Mouse (Mus musculus): ENCODE data around the gene Umodl1. TPM values are rescaled to one million over a fixed set of nuclear protein-coding genes. Genes with fewer than 3 reads are reported as not detected.

The Umodl1 gene
- total RNA-seq, 2 experiments from 2014 or later, result 0.08 to 0.09 TPM

DNA sequence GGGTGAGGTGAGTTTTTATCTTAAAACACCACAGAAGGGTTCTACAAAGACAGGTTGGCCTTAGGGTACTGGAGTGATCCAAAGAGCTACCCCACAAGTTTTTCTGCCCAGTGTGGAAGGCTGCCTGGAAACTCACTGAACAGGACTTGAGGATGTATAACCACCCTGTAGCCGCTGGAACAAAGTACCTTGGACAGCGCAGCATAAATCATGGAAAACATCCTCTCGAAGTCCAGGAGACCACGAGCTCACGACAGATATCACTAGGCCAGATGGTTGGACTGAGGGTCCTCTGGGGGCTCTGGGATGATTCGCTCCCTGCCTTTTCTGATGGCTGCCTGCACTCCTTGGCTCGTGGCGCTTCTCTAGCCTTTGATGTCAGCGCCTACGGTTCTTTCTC, 24.1 kb downstream of the Umodl1 start:
- DNase-seq (ENCODE audit: extremely low spot score in 1 of 2, low spot score in 2 of 2), result no peak
- intact Hi-C loops (cut with DNase I), result no loop called here

DNA sequence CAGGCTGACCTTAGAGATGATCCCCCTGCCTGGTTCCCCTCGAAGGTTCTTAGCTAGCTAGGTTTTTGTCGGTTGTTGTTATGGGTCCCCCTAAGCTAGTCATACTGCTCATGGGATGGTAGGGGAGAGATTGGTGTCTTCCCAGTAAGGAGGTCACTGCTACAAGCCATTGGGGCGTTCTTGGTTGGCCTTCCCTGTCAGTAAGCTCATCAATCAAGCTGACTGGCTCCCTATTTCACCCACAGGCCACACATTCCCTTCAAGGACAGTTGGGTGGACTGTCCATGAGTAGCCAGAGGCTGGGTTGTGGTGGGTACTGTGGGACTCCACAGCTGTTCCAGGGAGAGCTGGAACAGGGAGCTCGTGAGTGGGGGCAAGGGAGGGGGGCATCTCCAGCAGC, 29.1 kb downstream of the Umodl1 start:
- intact Hi-C loops (cut with DNase I), result no loop called here
- no peak for DNase-seq (ENCODE audit: extremely low spot score in 1 of 2, low spot score in 2 of 2)

DNA sequence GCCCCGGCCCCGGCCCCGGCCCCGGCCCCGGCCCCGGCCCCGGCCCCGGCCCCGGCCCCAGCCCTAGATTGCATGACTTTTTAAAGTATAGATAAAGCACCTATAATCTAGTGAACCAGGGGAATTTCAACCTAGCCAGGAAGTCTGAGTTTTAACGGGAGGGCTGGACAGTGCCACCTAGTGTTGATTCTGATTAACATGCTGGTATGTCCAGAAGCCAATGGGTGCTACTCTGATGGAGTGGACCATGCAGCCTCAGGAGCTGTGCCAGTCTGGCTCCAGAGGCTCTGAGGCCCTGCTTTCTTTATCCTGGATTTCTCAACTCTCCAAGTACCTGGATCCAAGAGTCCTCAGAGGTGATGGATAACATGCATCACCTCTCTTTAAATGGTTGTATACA, 35.8 kb downstream of the Umodl1 start:
- DNase-seq (ENCODE audit: extremely low spot score in 1 of 2, low spot score in 2 of 2), result no peak
- intact Hi-C loops (cut with DNase I), result no loop called here

DNA sequence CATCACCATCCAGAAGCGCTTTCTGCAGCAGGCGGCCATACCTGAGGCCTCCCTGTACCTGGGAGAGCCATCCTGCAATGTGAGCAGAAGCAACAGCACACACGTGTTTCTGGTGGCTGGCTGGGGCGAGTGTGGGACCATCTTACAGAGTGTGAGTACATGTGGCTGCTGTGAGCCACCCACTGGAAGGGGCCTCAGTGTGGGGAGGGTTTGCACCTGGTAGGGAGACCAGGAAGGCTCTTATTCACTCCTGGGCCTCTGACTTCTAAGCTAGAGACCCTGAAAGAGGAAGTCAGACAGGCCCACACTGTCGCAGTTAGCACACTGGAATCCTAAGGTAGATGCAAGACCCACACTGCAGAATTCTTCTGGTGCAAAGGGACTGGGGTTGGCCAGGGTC, 41.9 kb downstream of the Umodl1 start:
- intact Hi-C loops (cut with DNase I), result no loop called here
- DNase-seq (ENCODE audit: extremely low spot score in 1 of 2, low spot score in 2 of 2), result no peak

DNA sequence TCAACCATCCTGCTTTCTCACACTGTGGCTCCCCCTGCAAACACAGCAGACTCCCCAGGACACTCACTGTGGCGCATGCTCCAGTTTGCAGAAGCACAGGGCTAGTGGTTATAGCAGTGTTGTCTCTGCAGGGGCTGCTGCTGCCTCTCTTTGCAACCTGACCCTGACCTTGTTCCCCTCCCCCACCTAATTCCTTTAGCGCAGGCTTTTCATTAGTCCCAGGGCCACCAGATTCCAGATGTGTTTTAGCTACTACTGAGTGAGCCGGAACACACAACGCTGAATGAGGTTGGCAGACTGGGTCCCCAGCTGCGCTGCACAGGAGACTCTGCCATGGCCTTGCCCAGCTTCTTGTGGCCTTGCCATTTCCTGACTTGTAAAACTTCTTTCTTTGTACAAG, 46.5 kb downstream of the Umodl1 start:
- no peak for DNase-seq (ENCODE audit: extremely low spot score in 1 of 2, low spot score in 2 of 2)
- intact Hi-C loops (cut with DNase I), result no loop called here

DNA sequence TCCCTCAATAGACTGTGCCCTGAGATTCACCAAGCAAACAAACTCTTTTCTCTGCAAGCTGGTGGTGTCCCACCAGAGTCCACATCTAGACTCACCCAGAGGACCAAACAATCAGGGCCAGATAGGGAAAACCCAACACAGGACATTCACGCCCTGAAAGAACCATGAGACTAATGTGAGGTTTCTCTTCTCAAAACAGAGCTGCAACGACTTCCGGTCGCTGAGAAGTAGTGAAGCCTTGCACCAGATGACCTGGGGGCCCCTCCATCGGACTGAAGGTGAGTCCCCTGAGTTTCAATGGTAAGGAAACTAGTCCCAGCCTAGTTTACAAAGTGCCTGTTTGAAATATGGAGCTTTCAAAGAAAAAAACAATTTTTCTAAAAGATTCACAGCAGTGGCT, 48.2 kb downstream of the Umodl1 start:
- intact Hi-C loops (cut with DNase I), result no loop called here
- DNase-seq (ENCODE audit: extremely low spot score in 1 of 2, low spot score in 2 of 2), result no peak

DNA sequence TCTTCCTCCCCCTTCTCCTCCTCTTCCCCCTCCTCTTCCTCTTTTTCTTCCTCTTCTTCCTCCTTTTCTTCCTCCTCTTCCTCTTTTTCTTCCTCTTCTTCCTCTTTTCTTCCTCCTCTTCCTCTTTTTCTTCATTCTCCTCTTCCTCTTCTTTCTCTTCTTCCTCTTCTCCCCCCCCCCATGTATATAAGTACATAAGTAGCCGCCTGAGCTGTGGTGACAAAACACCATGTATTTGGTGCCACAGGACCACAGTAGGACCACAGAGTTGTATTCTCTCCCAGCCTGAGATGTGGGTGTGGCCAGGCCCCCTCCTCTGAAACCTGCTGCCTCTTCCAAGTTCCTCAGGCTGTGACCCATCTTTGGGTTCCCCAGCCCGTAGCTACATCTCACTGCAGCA, 50.8 kb downstream of the Umodl1 start:
- intact Hi-C loops (cut with DNase I), result no loop called here
- no peak for DNase-seq (ENCODE audit: extremely low spot score in 1 of 2, low spot score in 2 of 2)

DNA sequence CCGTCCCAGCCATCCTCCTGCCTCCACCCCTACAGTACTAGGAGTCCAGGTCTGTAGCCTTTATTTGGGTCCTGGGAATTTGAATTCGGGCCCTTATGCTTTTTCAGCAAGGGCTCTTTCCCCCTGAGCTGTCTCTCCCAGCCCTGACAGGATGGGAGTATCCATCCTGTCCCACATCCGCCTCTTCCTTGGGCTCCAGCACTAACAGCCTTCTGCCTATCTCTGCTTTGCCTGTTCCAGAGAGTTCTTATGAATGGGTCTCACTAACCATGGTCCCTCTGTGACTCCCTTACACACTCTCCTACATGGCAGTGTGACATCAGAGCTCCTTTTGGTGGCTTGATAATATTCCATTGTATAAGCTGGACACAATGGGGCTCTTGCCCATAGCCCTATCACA, 52.9 kb downstream of the Umodl1 start:
- DNase-seq (ENCODE audit: extremely low spot score in 1 of 2, low spot score in 2 of 2), result no peak
- intact Hi-C loops (cut with DNase I), result no loop called here

DNA sequence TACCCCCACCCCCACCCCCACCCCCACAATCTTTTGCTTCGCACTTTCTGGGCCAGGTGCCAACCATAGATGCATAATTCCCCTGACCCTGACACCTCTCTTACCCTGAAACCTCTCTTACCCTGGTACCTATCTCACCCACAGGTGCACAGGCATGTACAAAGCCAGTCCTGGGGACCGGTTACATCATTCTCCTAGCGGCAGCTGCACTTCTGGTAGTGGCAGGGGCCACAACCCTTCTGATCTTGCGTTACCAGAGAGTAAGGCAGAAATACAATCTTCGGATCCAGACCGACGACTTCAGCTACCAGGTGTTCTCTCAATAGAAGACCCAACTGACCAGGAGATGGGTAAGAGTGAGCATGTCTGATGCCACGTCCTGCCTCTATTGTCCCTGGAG, 54.0 kb downstream of the Umodl1 start:
- intact Hi-C loops (cut with DNase I), result no loop called here

DNA sequence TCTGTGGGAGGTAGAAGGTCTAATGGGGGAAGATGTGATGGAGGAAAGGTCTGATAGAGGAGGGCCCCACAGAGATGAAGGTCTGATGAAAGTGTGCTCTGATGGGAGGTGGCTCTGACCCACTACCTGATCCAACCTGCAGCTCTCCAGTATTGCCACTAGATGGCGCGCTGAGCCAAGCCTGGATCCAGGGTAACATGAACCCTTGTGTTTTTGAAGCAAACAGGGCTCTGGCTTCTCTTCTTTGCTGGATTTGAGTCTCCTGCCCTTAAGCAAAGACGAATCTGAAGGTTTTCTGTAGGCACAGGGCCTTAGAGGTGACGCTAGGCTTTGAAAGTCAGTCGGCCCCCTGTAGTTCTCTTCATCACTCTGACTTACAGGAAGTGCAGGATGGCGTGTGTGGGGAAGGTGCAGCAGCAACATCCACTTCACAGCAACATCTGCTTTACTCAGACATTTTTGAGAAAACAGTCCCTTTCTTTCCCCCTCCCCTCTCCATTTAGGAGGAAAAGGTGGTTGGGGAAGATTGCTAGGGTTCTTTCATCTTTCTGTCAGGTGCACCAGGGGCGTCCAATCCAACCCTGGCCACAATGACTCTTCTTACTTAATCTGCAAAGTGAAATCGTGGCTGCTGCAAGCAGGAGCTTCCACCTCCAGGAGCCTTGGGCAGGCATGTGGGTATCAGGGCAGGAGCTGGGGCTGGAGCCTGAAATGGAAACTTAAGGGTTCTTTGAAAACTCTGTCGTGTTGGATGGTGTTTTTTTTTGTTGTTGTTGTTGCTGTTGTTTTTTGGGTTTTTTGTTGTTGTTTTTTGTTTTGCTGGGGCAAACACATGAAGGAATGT, 57.3 kb downstream of the Umodl1 start:
- intact Hi-C loops (cut with DNase I), result loop anchor here (5.0 to 10.0 kb wide), 3 partner anchors 176 to 483 kb away; partner anchors contain the start of gene Rsph1
- DNase-seq (ENCODE audit: extremely low spot score in 1 of 2, low spot score in 2 of 2), result peak; percentile 23 to 49

More for the DNA sequence above, 54.0 kb downstream of the Umodl1 start:
- no peak for DNase-seq (ENCODE audit: extremely low spot score in 1 of 2, low spot score in 2 of 2)

DNA sequence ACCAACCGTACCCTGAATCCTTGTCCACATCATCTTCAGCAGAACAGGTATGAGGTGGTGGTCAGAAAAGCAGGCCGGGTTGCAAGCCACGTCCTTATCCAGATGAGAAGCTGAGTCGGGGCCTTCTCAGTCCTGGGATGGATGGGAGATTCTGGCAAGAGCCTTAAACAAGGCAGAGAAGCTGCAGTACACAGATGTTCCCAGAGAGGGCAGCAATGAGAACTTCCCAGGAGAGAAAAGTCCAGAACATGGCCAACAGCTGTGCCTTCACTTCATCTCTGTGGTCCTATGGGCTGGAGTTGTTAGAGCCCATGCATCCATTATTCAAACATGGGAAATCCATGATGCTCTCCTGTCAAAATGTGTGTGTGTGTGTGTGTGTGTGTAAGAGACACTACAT, 63.8 kb downstream of the Umodl1 start:
- intact Hi-C loops (cut with DNase I), result loop anchor here (2.0 to 10.0 kb wide), 4 partner anchors 39 to 477 kb away; partner anchors contain the start of genes Abcg1 and Rsph1
- peak; percentile 32 to 70 for DNase-seq (ENCODE audit: extremely low spot score in 1 of 2, low spot score in 2 of 2)

DNA sequence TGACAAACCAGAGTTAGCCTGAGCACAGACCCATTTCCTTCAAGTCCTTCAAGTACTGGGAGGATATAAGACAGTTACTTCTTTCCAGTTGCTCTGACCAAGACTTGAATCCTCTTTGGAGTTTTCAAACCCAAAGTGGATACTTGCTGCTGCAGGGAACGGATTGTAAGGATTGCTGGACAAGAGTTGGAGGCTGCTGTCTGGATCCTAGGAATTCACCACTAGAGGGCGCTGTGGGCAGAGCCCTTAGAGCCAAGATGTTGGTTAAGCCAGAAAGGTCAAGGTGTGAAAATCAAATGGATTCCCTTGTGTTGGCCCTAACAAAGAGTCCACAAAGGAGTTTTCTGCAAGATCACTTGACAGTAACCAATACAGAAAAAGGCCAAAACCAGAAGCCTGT, 65.1 kb downstream of the Umodl1 start:
- DNase-seq (ENCODE audit: extremely low spot score in 1 of 2, low spot score in 2 of 2), result peak; percentile 23 to 66
- intact Hi-C loops (cut with DNase I), result loop anchor here (2.0 to 10.0 kb wide), 4 partner anchors 38 to 475 kb away; partner anchors contain the start of genes Abcg1 and Rsph1

DNA sequence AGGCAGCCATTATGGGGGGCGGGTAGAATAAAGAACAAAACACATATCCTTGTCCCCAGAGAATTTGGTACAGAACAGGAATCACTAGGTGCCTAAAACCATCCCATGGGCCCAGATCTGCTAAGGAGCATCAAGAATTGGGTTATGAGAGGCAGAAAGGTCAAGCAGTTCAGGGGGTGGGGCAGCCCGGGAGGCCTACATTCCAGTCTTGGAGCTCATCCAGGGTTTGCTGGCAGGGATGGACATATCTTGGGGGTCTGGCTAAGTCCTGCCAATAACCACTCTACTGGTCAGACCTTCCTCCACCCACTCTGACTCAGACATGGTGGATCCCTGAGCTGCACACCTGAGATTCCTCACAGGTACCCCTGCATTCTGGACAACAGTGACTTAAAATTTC, 65.6 kb downstream of the Umodl1 start:
- intact Hi-C loops (cut with DNase I), result no loop called here
- DNase-seq (ENCODE audit: extremely low spot score in 1 of 2, low spot score in 2 of 2), result peak in 1 of 2 experiments; percentile 43

DNA sequence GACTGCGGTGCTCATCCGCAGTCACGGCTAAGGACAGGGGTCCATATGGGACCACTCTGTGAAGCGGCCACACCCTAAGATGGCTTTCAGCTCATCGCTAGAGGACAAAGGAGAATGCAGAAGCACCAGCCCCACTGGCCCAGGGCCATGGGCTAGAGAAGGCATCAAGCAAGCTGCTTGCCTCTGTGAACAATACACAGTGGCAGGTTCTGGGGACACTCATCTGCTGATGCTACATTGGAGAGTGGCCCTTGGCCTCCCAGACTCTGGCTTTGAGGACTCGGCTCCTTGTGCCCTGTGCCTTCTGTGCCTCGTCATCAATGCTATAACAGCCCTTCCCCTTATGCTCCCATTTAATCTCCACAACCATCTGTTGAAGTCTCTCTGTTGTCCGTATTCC, 66.8 kb downstream of the Umodl1 start:
- intact Hi-C loops (cut with DNase I), result no loop called here
- no peak for DNase-seq (ENCODE audit: extremely low spot score in 1 of 2, low spot score in 2 of 2)

DNA sequence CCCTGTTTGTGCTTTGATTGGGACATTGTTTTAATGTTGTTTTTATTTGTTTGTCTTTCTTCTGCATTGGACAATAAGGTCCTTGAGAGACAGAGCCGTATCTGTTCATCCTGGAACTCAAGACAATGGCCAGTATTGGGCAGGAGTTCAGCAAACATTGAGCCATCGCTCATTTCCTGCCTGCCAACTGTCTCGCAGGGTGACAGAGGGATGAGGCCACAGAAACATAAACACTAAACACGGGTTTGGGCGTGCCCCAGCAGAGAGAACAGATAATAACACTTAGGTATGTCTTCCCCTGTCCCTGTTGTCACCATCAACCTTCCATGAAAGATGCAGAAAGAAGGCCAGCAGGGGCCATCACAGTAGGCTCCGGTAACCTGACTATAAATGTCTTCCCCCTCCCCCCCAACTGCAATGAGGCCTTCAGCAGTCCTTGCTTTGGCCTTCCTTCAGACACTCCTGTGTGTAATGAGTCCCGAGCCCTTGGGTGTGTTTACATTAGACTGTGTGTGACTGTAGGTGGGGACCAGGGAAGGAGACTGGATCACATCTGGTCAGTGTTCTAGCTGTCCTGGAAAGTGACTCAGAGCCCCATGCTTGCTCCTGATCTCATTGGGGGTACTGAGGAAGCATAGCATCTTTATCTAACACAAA, 69.8 kb downstream of the Umodl1 start:
- DNase-seq (ENCODE audit: extremely low spot score in 1 of 2, low spot score in 2 of 2), result no peak
- intact Hi-C loops (cut with DNase I), result no loop called here

DNA sequence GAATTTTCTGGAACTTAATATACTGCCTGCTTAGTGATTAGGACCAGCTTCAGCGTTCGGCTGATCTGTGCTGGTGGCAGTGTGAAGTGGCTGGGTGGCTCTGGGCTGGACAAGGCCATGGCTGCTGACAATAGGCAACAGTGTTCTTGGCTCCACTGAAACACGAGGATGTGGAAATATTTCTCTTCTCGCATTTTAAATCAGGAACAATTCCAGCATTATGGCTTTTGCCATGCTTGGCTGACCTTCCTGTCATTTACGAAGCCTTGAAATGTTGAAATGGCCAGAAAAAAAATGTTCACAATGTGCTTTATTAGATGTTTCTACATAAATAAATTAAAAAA, 70.3 kb downstream of the Umodl1 start:
- intact Hi-C loops (cut with DNase I), result no loop called here
- no peak for DNase-seq (ENCODE audit: extremely low spot score in 1 of 2, low spot score in 2 of 2)

DNA sequence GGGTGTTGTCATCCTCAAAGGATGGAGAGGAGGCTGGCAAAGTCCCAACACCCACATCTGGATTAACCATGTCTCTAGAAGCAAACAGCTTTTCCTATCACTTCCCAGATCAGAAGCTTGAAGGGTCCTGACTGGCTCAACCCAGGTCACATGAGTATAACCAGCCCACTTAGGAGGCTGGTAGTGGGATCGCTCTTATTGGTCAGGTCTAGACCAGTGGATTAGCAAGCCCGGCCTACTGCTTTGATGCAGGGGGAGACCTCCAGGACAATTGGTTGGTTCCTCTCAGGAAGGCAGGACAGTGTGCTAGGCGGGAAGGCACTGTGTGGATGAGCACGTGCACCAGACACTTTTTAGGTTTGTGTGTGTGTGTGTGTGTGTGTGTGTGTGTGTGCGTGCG, 72.5 kb downstream of the Umodl1 start:
- DNase-seq (ENCODE audit: extremely low spot score in 1 of 2, low spot score in 2 of 2), result no peak
- intact Hi-C loops (cut with DNase I), result no loop called here

DNA sequence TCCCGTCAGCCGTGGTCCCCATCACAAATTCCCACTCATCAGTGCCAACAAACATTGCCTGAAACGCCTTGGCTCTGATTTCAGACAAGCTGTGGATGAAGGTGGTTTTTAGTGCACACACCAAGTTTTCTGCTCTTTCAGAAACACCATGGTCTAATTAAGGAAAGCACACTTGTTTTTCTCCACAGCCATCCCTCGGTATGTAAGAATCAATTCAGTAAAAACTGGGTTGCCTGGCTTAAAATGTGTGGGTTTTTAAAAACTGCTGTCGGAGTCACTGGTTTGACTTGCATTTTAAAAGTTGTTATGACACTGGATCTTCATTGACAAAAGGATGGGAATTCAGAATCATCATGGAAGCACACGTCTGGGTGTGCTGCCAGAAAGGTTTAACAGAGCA, 73.3 kb downstream of the Umodl1 start:
- intact Hi-C loops (cut with DNase I), result no loop called here
- DNase-seq (ENCODE audit: extremely low spot score in 1 of 2, low spot score in 2 of 2), result no peak

DNA sequence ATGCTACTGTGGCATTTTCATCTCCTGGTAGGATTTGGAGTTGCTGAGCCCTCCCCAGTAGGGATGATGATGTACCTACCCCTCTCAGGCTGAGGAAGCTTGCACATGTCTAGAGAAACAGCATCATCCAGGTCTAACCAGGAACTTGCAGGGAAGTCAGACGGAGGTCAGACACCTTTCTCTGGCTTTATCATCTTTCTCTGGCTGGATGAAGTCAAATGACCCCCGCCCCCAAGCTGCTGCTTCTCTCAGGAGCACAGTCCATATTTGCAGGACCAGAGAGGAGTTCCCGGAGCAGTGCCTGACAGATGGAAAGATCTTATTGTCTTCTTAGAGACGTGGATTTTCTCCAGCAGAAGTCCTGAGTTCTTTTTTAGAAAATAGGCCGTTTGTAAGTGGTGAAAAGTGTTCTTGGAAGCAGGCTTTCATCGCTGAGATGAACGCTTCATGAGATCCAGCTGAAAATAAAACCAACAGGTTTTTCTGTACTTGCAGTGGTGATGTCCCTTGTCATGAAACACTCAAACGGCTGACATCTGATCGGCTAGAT, 74.5 kb downstream of the Umodl1 start:
- DNase-seq (ENCODE audit: extremely low spot score in 1 of 2, low spot score in 2 of 2), result no peak
- intact Hi-C loops (cut with DNase I), result no loop called here

DNA sequence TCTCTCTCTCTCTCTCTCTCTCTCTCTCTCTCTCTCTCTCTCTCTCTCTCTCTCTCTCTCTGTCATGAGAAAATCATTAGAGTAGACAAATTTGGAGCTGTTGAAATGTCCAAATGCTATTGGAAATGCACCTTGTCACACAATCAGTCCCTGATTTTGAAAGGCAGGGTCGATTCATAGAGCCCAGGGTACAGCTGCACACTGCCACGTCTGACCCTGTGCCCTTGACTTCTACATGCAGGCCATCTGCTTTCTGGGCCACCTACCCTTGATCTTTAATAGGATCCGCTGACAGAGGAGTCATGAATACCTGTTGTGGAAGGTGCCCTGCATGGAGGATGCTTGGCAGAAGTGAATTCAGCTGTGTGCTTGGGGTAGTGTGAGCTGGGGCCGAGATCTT, 75.0 kb downstream of the Umodl1 start:
- DNase-seq (ENCODE audit: extremely low spot score in 1 of 2, low spot score in 2 of 2), result no peak
- intact Hi-C loops (cut with DNase I), result no loop called here

Data from left cerebral cortex, postnatal 10 days (tissue).